Mouse (Mus musculus) thymus, postnatal 10 days (tissue): ENCODE measurements around the gene Prkag3.

Experiments used
- DNase-seq, 2 experiments: peaks; one replicate each; pipeline ENCODE4 v3.0.0; 2021; ENCODE audit warnings: low spot score in 2 of 2

The Prkag3 gene

GRCm38 (mm10) chr1:74713099-74713858 is 35.7 kb downstream of the Prkag3 start, which contains the start of gene Cyp27a1:
Gene Cyp27a1 (plus strand): TSS chr1:74713574.
- no peak for DNase-seq

- DNase-seq, result no peak
These were observed 36.4 kb downstream of the Prkag3 start for GRCm38 (mm10) chr1:74712461-74713098.

- DNase-seq, result no peak
These were observed 37.0 kb downstream of the Prkag3 start for GRCm38 (mm10) chr1:74712046-74712445.

- DNase-seq, result no peak
These were observed 39.5 kb downstream of the Prkag3 start for GRCm38 (mm10) chr1:74709566-74709965.

- no peak for DNase-seq
These were observed 44.0 kb downstream of the Prkag3 start for GRCm38 (mm10) chr1:74705016-74705415.

GRCm38 (mm10) chr1:74704156-74704555 is 44.9 kb downstream of the Prkag3 start:
- no peak for DNase-seq

- no peak for DNase-seq
These were observed 46.9 kb downstream of the Prkag3 start for GRCm38 (mm10) chr1:74702142-74702553.

GRCm38 (mm10) chr1:74698791-74699190 is 50.2 kb downstream of the Prkag3 start:
- no peak for DNase-seq

- DNase-seq, result no peak
These were observed 50.7 kb downstream of the Prkag3 start for GRCm38 (mm10) chr1:74698353-74698752.

- no peak for DNase-seq
These were observed 51.6 kb downstream of the Prkag3 start for GRCm38 (mm10) chr1:74697416-74697815.

GRCm38 (mm10) chr1:74695836-74696235 is 53.2 kb downstream of the Prkag3 start:
- DNase-seq, result no peak

GRCm38 (mm10) chr1:74693891-74694583 is 55.0 kb downstream of the Prkag3 start:
- DNase-seq, result no peak
